Mouse (Mus musculus) frontal cortex, postnatal 14 days (tissue): ENCODE data around the gene Zpbp2.
A peak's percentile ranks its signal among the peaks of the same experiment; 100 is the strongest.

Source experiments
- DNase-seq, 2 experiments: peaks; one replicate each; pipeline ENCODE4 v3.0.0; 2022; ENCODE audit warnings: low spot score in 2 of 2

The Zpbp2 gene

GRCm38 (mm10) chr11:98550975-98551828 lies at the start of gene Zpbp2:
Gene Zpbp2, plus strand, starts transcription at chr11:98551097.
- peak; percentile 77 to 84 for DNase-seq

DNA sequence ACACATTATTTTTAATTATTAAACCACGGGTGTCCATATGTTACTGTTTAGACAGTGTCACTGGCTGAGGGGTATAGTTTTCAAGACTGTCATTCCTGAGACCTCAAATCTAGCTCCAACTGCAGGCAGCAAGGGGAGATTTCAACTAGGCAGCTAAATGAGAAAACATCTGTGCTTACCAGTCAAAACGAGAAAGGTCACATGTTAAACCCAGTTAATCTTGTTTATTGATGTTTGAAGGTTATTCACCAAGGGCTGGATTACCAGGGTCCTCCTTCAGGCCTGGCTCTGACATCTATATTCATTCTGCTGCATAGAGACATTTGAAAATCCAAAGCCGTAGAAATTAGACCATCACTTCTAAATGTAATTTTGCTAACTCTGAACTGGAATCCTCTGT lies 46.0 kb upstream of the Zpbp2 start:
- DNase-seq: no peak

DNA sequence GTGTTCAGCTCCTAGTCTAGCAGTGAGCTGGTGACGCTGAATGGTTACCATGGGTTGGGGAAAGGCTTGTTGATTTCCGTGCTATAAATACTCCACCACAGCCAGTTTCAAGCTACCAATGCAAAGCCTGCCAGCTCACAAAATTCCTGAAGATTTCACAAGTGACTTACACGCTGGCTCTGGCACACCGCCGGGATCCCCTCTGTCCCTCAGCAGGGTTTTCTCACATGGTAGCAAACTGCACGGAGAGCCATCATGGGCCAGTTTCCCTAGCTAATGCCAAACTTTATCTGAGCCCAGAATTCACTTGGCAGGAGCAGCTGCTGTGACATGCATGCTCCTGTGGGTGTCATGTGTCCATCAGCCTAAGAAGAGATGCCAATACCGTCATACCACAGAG lies 41.5 kb upstream of the Zpbp2 start:
- DNase-seq: peak; percentile 8 to 25

- no peak for DNase-seq
Measured at GRCm38 (mm10) chr11:98510125-98510524, 40.8 kb upstream of the Zpbp2 start.

DNA sequence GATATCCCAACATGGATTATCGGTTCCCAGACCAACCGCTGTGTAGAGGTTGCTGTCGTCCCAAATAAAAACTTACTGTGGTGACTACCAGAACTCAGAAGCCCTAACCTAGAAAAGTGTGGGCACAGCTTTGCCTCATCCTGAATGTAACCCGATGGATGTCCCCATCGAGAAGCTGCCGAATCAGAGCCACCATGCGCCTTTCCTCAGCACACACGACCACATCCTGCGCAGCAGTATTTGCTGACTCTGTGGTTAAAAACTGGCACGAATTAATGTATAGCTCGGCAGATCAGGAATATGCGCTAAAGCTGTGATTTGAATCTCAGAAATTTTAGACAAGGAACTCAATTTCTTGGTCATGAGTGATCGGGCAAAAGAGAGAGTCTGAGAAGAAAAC lies 38.0 kb upstream of the Zpbp2 start:
- no peak for DNase-seq

- no peak for DNase-seq
Measured at GRCm38 (mm10) chr11:98513356-98513936, 37.5 kb upstream of the Zpbp2 start.

DNA sequence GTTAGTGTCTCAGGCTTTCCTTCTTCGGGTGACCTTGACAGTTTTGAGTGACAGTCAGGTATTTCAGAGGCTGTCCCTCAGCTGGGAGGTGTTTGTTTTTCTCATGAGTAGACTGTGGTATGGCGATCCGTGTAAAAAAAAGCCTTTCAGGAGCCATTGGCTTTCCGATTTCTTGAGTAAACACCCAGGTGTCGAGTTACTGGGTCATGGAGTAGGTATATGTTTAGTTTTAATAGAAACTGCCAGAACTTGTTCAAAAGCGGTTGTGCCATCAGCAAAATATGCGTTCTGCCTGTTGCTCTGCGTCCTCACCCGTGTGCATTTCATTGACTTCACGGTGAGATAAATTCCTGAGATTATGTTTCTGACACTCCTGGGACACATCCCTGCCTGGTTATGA lies 30.4 kb upstream of the Zpbp2 start:
- DNase-seq: no peak

GRCm38 (mm10) chr11:98525140-98525539 lies 25.8 kb upstream of the Zpbp2 start:
- DNase-seq: no peak

GRCm38 (mm10) chr11:98526824-98527461 lies 24.0 kb upstream of the Zpbp2 start:
- DNase-seq: no peak

DNA sequence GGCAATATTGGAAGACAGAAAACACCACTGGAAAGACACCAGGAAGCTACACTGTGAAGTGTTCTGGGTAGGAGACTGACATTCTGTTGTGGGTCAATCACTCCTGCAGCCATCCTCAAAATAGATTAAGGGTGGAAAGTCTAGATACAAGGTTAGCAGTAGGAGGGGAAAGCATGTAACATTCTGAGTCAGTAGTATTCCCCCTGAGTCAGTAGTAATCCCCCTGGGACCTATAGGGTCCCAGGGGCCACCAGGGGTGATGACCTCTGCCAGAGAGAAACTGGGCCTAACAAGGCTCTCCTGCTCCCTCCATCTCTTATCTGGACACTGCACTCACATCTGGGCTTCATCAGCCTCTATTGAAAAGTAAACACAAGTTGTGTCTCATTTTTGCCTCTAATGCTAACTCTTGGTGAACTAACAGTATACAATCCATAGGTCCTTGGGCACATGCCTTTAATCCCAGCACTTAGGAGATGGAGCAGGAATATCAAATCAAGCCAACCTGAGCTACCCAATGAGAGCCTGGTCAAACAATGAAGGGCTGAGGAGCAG lies 13.3 kb upstream of the Zpbp2 start:
- DNase-seq: no peak

GRCm38 (mm10) chr11:98540319-98540718 lies 10.6 kb upstream of the Zpbp2 start:
- no peak for DNase-seq

DNA sequence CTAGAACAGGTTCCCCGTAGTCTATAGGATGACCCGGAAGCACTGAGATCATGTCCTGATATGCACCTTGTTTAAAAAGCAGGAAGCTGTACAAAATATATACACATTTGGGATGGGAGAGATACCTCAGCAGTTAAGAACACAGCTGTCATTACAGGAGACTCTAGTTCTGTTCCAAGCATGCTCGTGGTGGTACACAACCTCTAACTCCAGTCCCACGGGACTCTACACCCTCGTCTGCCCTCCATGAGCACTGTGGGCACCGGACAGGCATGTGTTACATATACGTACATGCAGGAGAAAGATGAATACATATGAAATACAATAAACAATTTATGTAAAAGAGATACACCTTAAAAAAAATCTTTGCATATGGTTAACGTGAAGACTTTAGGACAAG lies 8.3 kb upstream of the Zpbp2 start:
- no peak for DNase-seq

- DNase-seq: no peak
Measured at GRCm38 (mm10) chr11:98543414-98543813, 7.5 kb upstream of the Zpbp2 start.

- no peak for DNase-seq
Measured at GRCm38 (mm10) chr11:98544890-98545677, 5.8 kb upstream of the Zpbp2 start.

GRCm38 (mm10) chr11:98545711-98546231 lies 5.1 kb upstream of the Zpbp2 start, which contains the start of gene Ikzf3:
Gene Ikzf3, minus strand, starts transcription at chr11:98546031.
- DNase-seq: peak in 1 of 2 experiments; percentile 10

- no peak for DNase-seq
Measured at GRCm38 (mm10) chr11:98546529-98547307, 4.2 kb upstream of the Zpbp2 start.

DNA sequence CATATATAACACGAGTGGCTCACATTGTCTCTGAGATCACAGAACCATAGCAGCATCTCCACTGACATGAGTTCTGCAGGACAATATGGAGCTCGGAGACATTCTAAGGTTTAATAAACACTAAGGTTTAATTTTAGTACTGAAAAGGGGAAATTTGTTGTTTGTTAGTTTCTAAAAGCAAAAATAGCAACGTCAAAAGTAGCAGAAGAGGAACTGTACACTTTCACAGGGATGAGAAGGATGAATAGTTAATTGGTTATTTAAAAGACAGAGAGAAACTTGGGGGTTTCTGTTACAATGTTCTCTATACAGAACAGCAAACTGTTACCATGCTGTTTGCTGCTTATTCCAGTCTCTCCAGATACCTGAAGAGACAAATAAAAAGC lies 3.6 kb upstream of the Zpbp2 start:
- DNase-seq: no peak

GRCm38 (mm10) chr11:98549363-98549762 lies 1.5 kb upstream of the Zpbp2 start:
- DNase-seq: no peak

- DNase-seq: no peak
Measured at GRCm38 (mm10) chr11:98550311-98550974, 454 bp upstream of the Zpbp2 start.

DNA sequence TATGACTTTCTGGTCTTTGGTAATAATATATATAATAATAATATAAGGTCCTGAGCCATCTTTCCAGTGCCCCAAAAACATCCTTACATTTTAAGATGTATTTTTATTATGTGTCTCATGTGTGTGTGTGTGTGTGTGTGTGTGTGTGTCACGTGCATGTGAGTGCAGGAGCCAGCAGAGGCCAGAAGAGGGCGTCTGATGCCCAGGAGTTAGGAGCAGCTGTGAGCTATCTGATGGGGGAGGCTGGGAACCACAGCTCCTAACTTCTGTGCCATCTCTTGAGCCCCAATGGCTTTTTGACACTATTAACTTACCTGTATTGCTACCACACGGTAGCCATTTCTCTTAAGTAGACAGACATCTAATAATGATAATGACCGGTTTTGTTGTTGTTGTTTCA lies 3.1 kb downstream of the Zpbp2 start:
- no peak for DNase-seq
